Mouse (Mus musculus) intestine, postnatal 0 days (tissue): ENCODE data around the gene Arid5b. TPM values are rescaled to one million over a fixed set of nuclear protein-coding genes. Genes with fewer than 3 reads are reported as not detected.
A peak's percentile ranks its signal among the peaks of the same experiment; 100 is the strongest.

ENCODE experiments used
- ATAC-seq: fragments of 200-750 bp; cut with Nextera tagmentation; 2 replicates; pipeline ENCODE4 v1.8.0; 2017; ENCODE audit warnings: mild to moderate bottlenecking, moderate TSS enrichment, moderate library complexity
- H3K27ac ChIP-seq: fragments of 300-500 bp; sonication (generic); 2 replicates; pipeline ENCODE4 v1.5.1; 2014; ENCODE audit warnings: mild to moderate bottlenecking, low read depth, low read length, moderate library complexity
- H3K27me3 ChIP-seq: fragments of 300-500 bp; sonication (generic); replicated peaks from 2 replicates; pipeline ENCODE4 v1.6.1; 2014; ENCODE audit warnings: low read length, mixed read lengths; ENCODE audit not compliant: control insufficient read depth, insufficient read depth
- H3K36me3 ChIP-seq: fragments of 300-500 bp; sonication (generic); 2 replicates; pipeline ENCODE4 v1.6.1; 2014; ENCODE audit warnings: mild to moderate bottlenecking, moderate library complexity; ENCODE audit not compliant: control insufficient read depth, insufficient read depth
- H3K4me1 ChIP-seq: fragments of 300-500 bp; sonication (generic); replicated peaks from 2 replicates; pipeline ENCODE4 v1.6.1; 2014; ENCODE audit warnings: antibody characterized with exemption, low read length, mixed read lengths; ENCODE audit not compliant: control insufficient read depth, insufficient read depth
- H3K4me2 ChIP-seq: fragments of 300-500 bp; sonication (generic); replicated peaks from 2 replicates; pipeline ENCODE4 v1.6.1; 2014; ENCODE audit warnings: low read depth, mild to moderate bottlenecking, moderate library complexity
- H3K4me3 ChIP-seq: fragments of 300-500 bp; sonication (generic); 2 replicates; pipeline ENCODE4 v1.5.1; 2014; ENCODE audit warnings: low read depth, low read length
- H3K9ac ChIP-seq: fragments of 300-500 bp; sonication (generic); 2 replicates; pipeline ENCODE4 v1.6.1; 2014; ENCODE audit warnings: mild to moderate bottlenecking, low read depth, low read length
- H3K9me3 ChIP-seq: fragments of 300-500 bp; sonication (generic); 2 replicates; pipeline ENCODE4 v1.6.1; 2016; ENCODE audit warnings: mixed run types; ENCODE audit not compliant: control insufficient read depth
- CTCF ChIP-seq: sonication (generic); IDR thresholded peaks from 2 replicates; pipeline ENCODE4 v1.5.1; 2016; ENCODE audit warnings: low read depth, mild to moderate bottlenecking, control low read depth, antibody characterized with exemption, moderate library complexity
- WGBS: fragments of 180-500 bp; shearing (Covaris S2); extraction: QIAGEN DNeasy Blood & Tissue Kit; methylation state at CpG from one replicate; pipeline ENCODE4 v1.1.7; 2014; 5-methylcytosine and 5-hydroxymethylcytosine counted together
- polyA plus RNA-seq: library from polyadenylated mRNA; unstranded; fragments of >200 nt; fragmentation: Nextera tagmentation; extraction: Ambion mirVana; gene quantifications from 2 replicates; pipeline ENCODE4 v1.2.1, GENCODE M21; 2015

The Arid5b gene
- 15.1 and 17.8 TPM in 2 replicates for polyA plus RNA-seq

GRCm38 (mm10) chr10:68278632-68279361, at the start of gene Arid5b:
Gene Arid5b, minus strand, starts transcription at chr10:68278740.
- ATAC-seq, result no peak
- H3K27me3 ChIP-seq, result no peaks in the 10 kb centered on the region
- no peak for TF ChIP-seq CTCF

GRCm38 (mm10) chr10:68325378-68325777, 46.8 kb upstream of the Arid5b start:
- no peak for ATAC-seq
- no peak for TF ChIP-seq CTCF
- no peak overlapping the region for H3K4me2 ChIP-seq
- H3K27ac ChIP-seq, result no peak overlapping the region
- H3K9me3 ChIP-seq, result no peaks in the 10 kb centered on the region
- H3K4me3 ChIP-seq, result no peak overlapping the region
- no peak overlapping the region for H3K9ac ChIP-seq
- H3K4me1 ChIP-seq, result no peaks in the 10 kb centered on the region
- 86% methylated on average over 6 of the region's 6 CpGs for WGBS
- H3K36me3 ChIP-seq, result no peaks in the 10 kb centered on the region
- H3K27me3 ChIP-seq, result no peaks in the 10 kb centered on the region

More at GRCm38 (mm10) chr10:68278632-68279361, at the start of gene Arid5b:
- Histone ChIP-seq H3K36me3 (no peaks in the 10 kb centered on the region), H3K4me2 (peak within 1 kb of the TSS; percentile 90), H3K9ac (peak within 1 kb of the TSS; percentile 48), H3K27ac (peak within 1 kb of the TSS; percentile 50), H3K4me1 (peaks cover 3% of the 10 kb centered on the region), H3K9me3 (no peaks in the 10 kb centered on the region), H3K4me3 (peak within 1 kb of the TSS; percentile 69)
- WGBS, result under 1% methylated on average over 24 of the region's 24 CpGs

- no peaks in the 10 kb centered on the region for H3K4me1 ChIP-seq
- H3K4me2 ChIP-seq, result no peak overlapping the region
- no peak for TF ChIP-seq CTCF
- H3K9me3 ChIP-seq, result no peaks in the 10 kb centered on the region
- no peak overlapping the region for H3K9ac ChIP-seq
- no peak overlapping the region for H3K4me3 ChIP-seq
- 96% methylated on average over 11 of the region's 11 CpGs for WGBS
- no peak for ATAC-seq
- H3K27ac ChIP-seq, result no peak overlapping the region
- no peaks in the 10 kb centered on the region for H3K36me3 ChIP-seq
- no peaks in the 10 kb centered on the region for H3K27me3 ChIP-seq
Measured at GRCm38 (mm10) chr10:68324061-68324460, 45.5 kb upstream of the Arid5b start.

- Histone ChIP-seq H3K9ac (no peak overlapping the region), H3K27me3 (no peaks in the 10 kb centered on the region), H3K4me3 (no peak overlapping the region), H3K4me2 (no peak overlapping the region), H3K36me3 (no peaks in the 10 kb centered on the region), H3K9me3 (no peaks in the 10 kb centered on the region), H3K4me1 (no peaks in the 10 kb centered on the region), H3K27ac (no peak overlapping the region)
- TF ChIP-seq CTCF, result no peak
- 73% methylated on average over 3 of the region's 3 CpGs for WGBS
- ATAC-seq, result no peak
Measured at GRCm38 (mm10) chr10:68323167-68323566, 44.6 kb upstream of the Arid5b start.

GRCm38 (mm10) chr10:68320986-68321385, 42.4 kb upstream of the Arid5b start:
- no peak for TF ChIP-seq CTCF
- 79% methylated on average over 4 of the region's 4 CpGs for WGBS
- H3K27me3 ChIP-seq, result no peaks in the 10 kb centered on the region
- H3K4me1 ChIP-seq, result no peaks in the 10 kb centered on the region
- no peak overlapping the region for H3K4me2 ChIP-seq
- no peak for ATAC-seq
- no peaks in the 10 kb centered on the region for H3K9me3 ChIP-seq
- H3K27ac ChIP-seq, result no peak overlapping the region
- no peak overlapping the region for H3K4me3 ChIP-seq
- no peak overlapping the region for H3K9ac ChIP-seq
- H3K36me3 ChIP-seq, result no peaks in the 10 kb centered on the region

- Histone ChIP-seq H3K9ac (no peak overlapping the region), H3K4me1 (no peaks in the 10 kb centered on the region), H3K36me3 (no peaks in the 10 kb centered on the region), H3K4me2 (no peak overlapping the region), H3K27ac (no peak overlapping the region), H3K27me3 (no peaks in the 10 kb centered on the region), H3K4me3 (no peak overlapping the region), H3K9me3 (no peaks in the 10 kb centered on the region)
- no peak for ATAC-seq
- TF ChIP-seq CTCF, result no peak
- 90% methylated on average over 5 of the region's 5 CpGs for WGBS
Measured at GRCm38 (mm10) chr10:68320496-68320895, 42.0 kb upstream of the Arid5b start.
